Mouse (Mus musculus): ENCODE measurements around the gene Fstl1. TPM values are rescaled to one million over a fixed set of nuclear protein-coding genes. Genes with fewer than 3 reads are reported as not detected.

Gene Fstl1
- total RNA-seq, 2 experiments from 2014 or later = 32.0 to 36.1 TPM

GRCm38 (mm10) chr16:37813691-37814382, 37.2 kb downstream of the Fstl1 start:
- DNase-seq (ENCODE audit: extremely low spot score in 1 of 2, low spot score in 1 of 2) = no peak

- DNase-seq (ENCODE audit: extremely low spot score in 1 of 2, low spot score in 1 of 2) = peak in 1 of 2 experiments; percentile 38
These were observed 37.8 kb downstream of the Fstl1 start for GRCm38 (mm10) chr16:37814383-37814971.

- DNase-seq (ENCODE audit: extremely low spot score in 1 of 2, low spot score in 1 of 2) = no peak
These were observed 41.3 kb downstream of the Fstl1 start for GRCm38 (mm10) chr16:37817986-37818385.

GRCm38 (mm10) chr16:37823949-37824348, 47.3 kb downstream of the Fstl1 start:
- DNase-seq (ENCODE audit: extremely low spot score in 1 of 2, low spot score in 1 of 2) = no peak

- DNase-seq (ENCODE audit: extremely low spot score in 1 of 2, low spot score in 1 of 2) = no peak
These were observed 48.3 kb downstream of the Fstl1 start for GRCm38 (mm10) chr16:37824778-37825505.

GRCm38 (mm10) chr16:37826286-37826685, 49.6 kb downstream of the Fstl1 start:
- no peak for DNase-seq (ENCODE audit: extremely low spot score in 1 of 2, low spot score in 1 of 2)

GRCm38 (mm10) chr16:37831041-37831440, 54.4 kb downstream of the Fstl1 start:
- no peak for DNase-seq (ENCODE audit: extremely low spot score in 1 of 2, low spot score in 1 of 2)

GRCm38 (mm10) chr16:37837571-37837970, 60.9 kb downstream of the Fstl1 start:
- DNase-seq (ENCODE audit: extremely low spot score in 1 of 2, low spot score in 1 of 2) = no peak

GRCm38 (mm10) chr16:37842439-37842838, 65.8 kb downstream of the Fstl1 start:
- DNase-seq (ENCODE audit: extremely low spot score in 1 of 2, low spot score in 1 of 2) = no peak

GRCm38 (mm10) chr16:37843740-37844139, 67.1 kb downstream of the Fstl1 start:
- no peak for DNase-seq (ENCODE audit: extremely low spot score in 1 of 2, low spot score in 1 of 2)

- DNase-seq (ENCODE audit: extremely low spot score in 1 of 2, low spot score in 1 of 2) = no peak
These were observed 68.7 kb downstream of the Fstl1 start for GRCm38 (mm10) chr16:37845202-37845925.

- DNase-seq (ENCODE audit: extremely low spot score in 1 of 2, low spot score in 1 of 2) = no peak
These were observed 70.4 kb downstream of the Fstl1 start for GRCm38 (mm10) chr16:37847081-37847480.

GRCm38 (mm10) chr16:37851366-37851765, 74.7 kb downstream of the Fstl1 start:
- no peak for DNase-seq (ENCODE audit: extremely low spot score in 1 of 2, low spot score in 1 of 2)

- DNase-seq (ENCODE audit: extremely low spot score in 1 of 2, low spot score in 1 of 2) = no peak
These were observed 76.6 kb downstream of the Fstl1 start for GRCm38 (mm10) chr16:37853279-37853678.

- DNase-seq (ENCODE audit: extremely low spot score in 1 of 2, low spot score in 1 of 2) = no peak
These were observed 77.4 kb downstream of the Fstl1 start for GRCm38 (mm10) chr16:37854054-37854453.

GRCm38 (mm10) chr16:37854593-37854992, 77.9 kb downstream of the Fstl1 start:
- DNase-seq (ENCODE audit: extremely low spot score in 1 of 2, low spot score in 1 of 2) = no peak

- DNase-seq (ENCODE audit: extremely low spot score in 1 of 2, low spot score in 1 of 2) = no peak
These were observed 78.9 kb downstream of the Fstl1 start for GRCm38 (mm10) chr16:37855583-37855982.

- DNase-seq (ENCODE audit: extremely low spot score in 1 of 2, low spot score in 1 of 2) = no peak
These were observed 79.7 kb downstream of the Fstl1 start for GRCm38 (mm10) chr16:37856327-37856726.

GRCm38 (mm10) chr16:37857495-37857894, 80.8 kb downstream of the Fstl1 start:
- DNase-seq (ENCODE audit: extremely low spot score in 1 of 2, low spot score in 1 of 2) = no peak

GRCm38 (mm10) chr16:37860213-37860612, 83.5 kb downstream of the Fstl1 start:
- no peak for DNase-seq (ENCODE audit: extremely low spot score in 1 of 2, low spot score in 1 of 2)

- no peak for DNase-seq (ENCODE audit: extremely low spot score in 1 of 2, low spot score in 1 of 2)
These were observed 84.4 kb downstream of the Fstl1 start, which contains the start of gene Gm36028 for GRCm38 (mm10) chr16:37861029-37861428. Gm36028 (minus strand) TSS chr16:37861146.
